Mouse (Mus musculus) myocyte (in vitro differentiated cells): ENCODE measurements at regions not wholly inside any gene's neighbourhood (a gene's known extent, or its start where the extent isn't known, plus 50 kb on each side); places are given as distances from the start of the nearest gene placed in this dataset.

Source experiments
- E2F4 ChIP-seq: IDR thresholded peaks from one replicate; pipeline ENCODE4 v1.6.1; 2011; ENCODE audit warnings: mild to moderate bottlenecking, control low read depth, moderate library complexity; ENCODE audit not compliant: insufficient read depth
- MAX ChIP-seq: IDR thresholded peaks from one replicate; pipeline ENCODE4 v1.6.1; 2011; ENCODE audit warnings: low read depth, mild to moderate bottlenecking, control low read depth
- MYOD1 ChIP-seq, 3 experiments: IDR thresholded peaks; one replicate each; pipeline ENCODE4 v1.6.1; 2011; ENCODE audit warnings: control low read depth in 2 of 3, low read depth in 2 of 3, mild to moderate bottlenecking in 2 of 3, moderate library complexity in 1 of 3; ENCODE audit not compliant: insufficient read length in 2 of 3, control insufficient read depth in 1 of 3
- MYOG ChIP-seq, 3 experiments: IDR thresholded peaks; one replicate each; pipeline ENCODE4 v1.6.1; 2011; ENCODE audit warnings: control low read depth in 2 of 3, low read depth in 2 of 3, mild to moderate bottlenecking in 2 of 3; ENCODE audit not compliant: insufficient read length in 2 of 3, control insufficient read depth in 1 of 3, insufficient read depth in 1 of 3
- POLR2A ChIP-seq: IDR thresholded peaks from one replicate; pipeline ENCODE4 v1.6.1; 2011; ENCODE audit warnings: low read depth, mild to moderate bottlenecking, control low read depth, moderate library complexity; ENCODE audit not compliant: insufficient read length
- POLR2AphosphoS2 ChIP-seq: IDR thresholded peaks from one replicate; pipeline ENCODE4 v1.6.1; 2011; ENCODE audit warnings: low read depth, control low read depth; ENCODE audit not compliant: insufficient read length
- TCF12 ChIP-seq: IDR thresholded peaks from one replicate; pipeline ENCODE4 v1.6.1; 2011; ENCODE audit warnings: mild to moderate bottlenecking, control low read depth; ENCODE audit not compliant: poor library complexity, insufficient read depth, severe bottlenecking
- TCF3 ChIP-seq: IDR thresholded peaks from one replicate; pipeline ENCODE4 v1.6.1; 2011; ENCODE audit warnings: low read depth, control low read depth; ENCODE audit not compliant: insufficient read length
- USF1 ChIP-seq: IDR thresholded peaks from one replicate; pipeline ENCODE4 v1.6.1; 2011; ENCODE audit warnings: low read depth, mild to moderate bottlenecking, control low read depth, moderate library complexity

DNA sequence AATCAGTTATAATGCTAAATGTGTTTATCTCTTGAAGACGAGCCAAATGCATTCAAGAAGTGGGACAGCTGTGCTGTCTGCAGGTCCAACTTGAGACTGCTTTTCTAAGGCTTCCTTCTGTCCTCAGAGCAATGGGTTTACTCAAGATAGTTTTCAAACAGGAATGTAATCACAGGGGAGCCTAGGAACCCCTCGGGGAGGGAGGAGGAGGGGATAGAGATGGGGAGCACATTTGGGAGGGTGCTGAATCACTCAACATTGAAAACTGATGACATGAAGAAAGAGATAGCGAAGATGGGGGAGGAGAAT lies 56.5 kb upstream of the Frem1 start:
- TF ChIP-seq USF1 (no peak), TCF12 (no peak), POLR2A (no peak), MAX (no peak), E2F4 (no peak), MYOD1 (IDR thresholded peaks at IDR 0.05; ENCODE audit: control insufficient read depth in 1 of 3, insufficient read length in 2 of 3, low read depth in 2 of 3) (no peak), TCF3 (no peak), POLR2AphosphoS2 (no peak), MYOG (IDR thresholded peaks at IDR 0.05; ENCODE audit: control insufficient read depth in 1 of 3, insufficient read depth in 1 of 3, insufficient read length in 2 of 3, low read depth in 2 of 3) (no peak)
